8 mouse cellular contexts compared by ENCODE assay signal in the genomic region with DNA sequence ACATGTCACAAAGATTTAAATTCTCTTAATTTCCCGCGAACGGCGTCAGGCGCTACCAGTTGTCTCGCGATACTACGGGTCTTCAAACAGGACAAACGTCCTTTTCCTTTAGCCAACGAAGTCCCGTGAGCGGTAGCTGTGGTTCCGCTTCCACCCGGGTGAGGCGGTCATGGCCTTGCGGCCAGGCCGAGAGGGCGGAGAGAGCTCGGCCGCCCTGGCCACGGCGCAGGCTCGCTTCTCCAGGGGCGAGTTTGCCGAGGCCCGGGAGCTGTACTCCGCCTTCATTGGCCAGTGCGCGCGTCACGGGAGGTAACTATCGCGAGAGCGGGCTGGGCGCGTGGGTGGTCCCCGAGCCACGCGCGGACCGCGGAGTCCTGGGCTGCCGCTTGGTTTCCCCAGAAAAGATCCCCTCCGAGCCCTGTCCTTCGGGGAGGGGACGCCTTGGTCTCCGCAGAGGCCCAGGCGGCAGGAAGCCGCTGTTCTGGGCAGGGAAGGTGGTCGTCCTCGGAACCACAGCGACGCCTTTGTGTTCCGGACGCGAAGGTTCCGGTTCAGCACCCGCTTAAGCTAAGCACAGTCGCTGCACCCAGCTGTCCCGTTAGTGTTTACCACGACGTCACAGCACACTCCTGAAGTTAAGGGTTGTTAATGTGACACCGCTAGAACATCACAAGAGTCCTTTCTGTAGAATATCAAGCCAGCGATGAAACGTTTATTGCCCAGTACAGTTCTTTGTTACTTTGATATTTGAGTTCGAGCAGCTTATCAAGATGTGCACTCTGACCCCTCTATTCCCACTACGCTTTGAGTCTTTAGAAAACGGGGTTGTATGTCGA. TPM values are rescaled to one million over a fixed set of nuclear protein-coding genes. Genes with fewer than 3 reads are reported as not detected.
DNase-seq lines count a peak whose midpoint lies in the region; ATAC-seq lines count a peak whose summit lies in the region.

A gene (plus strand): TSS at position 110 of the 836 bp plus-strand sequence.

- intact Hi-C loops in gastrocnemius, postnatal 14 days (cut with DNase I; ENCODE audit: low total_unique reads): no loop called here
- intact Hi-C loops in left cerebral cortex, postnatal 10 days (cut with DNase I): loop anchor here (10.0 kb wide), 2 partner anchors 315 to 705 kb away; no protein-coding TSS in a partner anchor

- ATAC-seq in inflammation-experienced regulatory T-cells, adult 6 months: peak; percentile 91
- ATAC-seq in megakaryocyte-erythroid progenitor cell, adult 5-6 weeks (replicated peaks; ENCODE audit: low FRiP score, low TSS enrichment, poor library complexity, severe bottlenecking): peak; percentile 91

- peak; percentile 96 to 99 for DNase-seq in adrenal gland, adult (ENCODE audit: inconsistent age in 2 of 2, low spot score in 1 of 2)
- peak; percentile 96 for DNase-seq in embryo, embryonic 10.5 days (ENCODE audit: low spot score)
- peak; percentile 95 for DNase-seq in gastrocnemius, postnatal 14 days
- DNase-seq in left cerebral cortex, postnatal 10 days (ENCODE audit: extremely low spot score in 1 of 2, low spot score in 2 of 2): peak; percentile 93 to 96
- DNase-seq in right cerebral cortex, postnatal 25 days: peak; percentile 97
- peak; percentile 94 for DNase-seq in urinary bladder, postnatal 4 days (ENCODE audit: low spot score in 2 of 2)

RNA-seq across cellular contexts. Expression of the gene that starts here (rescaled TPM):
- 10 to 100 TPM; 14.5 to 16.7 TPM for total RNA-seq in gastrocnemius, postnatal 14 days (2021)
- polyA plus RNA-seq in inflammation-experienced regulatory T-cells, adult 6 months (2017; shearing (Covaris generic)): 10 to 100 TPM in 1 of 3 experiments, 1 to 10 TPM in 2; 8.2 to 10.2 (median 9.2) TPM
- 1 to 10 TPM; 2.7 to 3.2 TPM for total RNA-seq in left cerebral cortex, postnatal 10 days (2021)
- total RNA-seq in megakaryocyte-erythroid progenitor cell, adult 5-6 weeks (2014; fragmentation: Nextera tagmentation): 15.6 and 16.8 TPM in 2 replicates
- 12.9 and 17.7 TPM in 2 replicates for total RNA-seq in megakaryocyte-erythroid progenitor cell, adult 5-6 weeks (2017)

Comparison
In these comparisons a context has a peak if more than half of its experiments do, and no peak if none do; other contexts are left out.
1. Peak in every context shown above with its lines: DNase-seq and ATAC-seq.